Mouse (Mus musculus) urinary bladder, adult 18-20 months (tissue): ENCODE data around the gene Psmb5.
"Not testable (repeated sequence)": the region's sequence is repeated elsewhere in the genome, so short reads cannot be mapped to it uniquely, and the experiment has no call there.

Experiments
- DNase-seq, 2 experiments: peaks; one replicate each; pipeline ENCODE4 v3.0.0; 2022; ENCODE audit warnings: low spot score in 2 of 2, mixed read lengths in 2 of 2

Psmb5 gene

DNA sequence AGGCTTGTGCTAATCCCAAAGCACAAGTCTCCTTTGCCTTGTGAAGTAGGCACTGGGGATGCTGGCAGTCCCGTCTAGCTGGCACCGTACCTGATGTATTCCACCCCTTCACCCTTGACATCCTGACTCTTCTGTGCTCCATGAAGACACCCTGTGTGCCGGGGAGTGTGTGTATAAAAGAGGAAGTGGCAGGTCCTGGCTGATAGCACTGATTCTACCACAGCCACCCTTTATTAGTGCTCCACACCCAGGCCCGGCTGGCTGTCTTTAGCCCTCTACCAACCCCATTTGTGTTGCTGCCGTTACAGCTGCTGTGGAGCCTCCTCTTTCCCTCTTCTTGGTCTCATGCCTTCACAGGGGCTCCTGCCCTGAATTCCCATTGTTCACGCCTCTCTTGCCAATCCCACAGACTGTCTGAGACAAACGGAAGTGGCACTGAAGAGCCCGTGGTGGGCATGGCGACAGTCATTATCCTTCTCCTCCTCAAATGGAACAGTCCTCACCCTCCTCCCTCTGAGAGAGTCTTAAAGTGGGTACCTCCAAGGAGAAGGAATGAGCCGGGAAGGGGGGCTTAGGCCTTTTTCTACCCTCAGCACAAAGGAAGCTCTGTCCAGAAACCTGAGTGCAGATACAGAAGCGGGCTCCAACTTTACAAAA is 12.9 kb upstream of the Psmb5 start:
- DNase-seq: no peak

DNA sequence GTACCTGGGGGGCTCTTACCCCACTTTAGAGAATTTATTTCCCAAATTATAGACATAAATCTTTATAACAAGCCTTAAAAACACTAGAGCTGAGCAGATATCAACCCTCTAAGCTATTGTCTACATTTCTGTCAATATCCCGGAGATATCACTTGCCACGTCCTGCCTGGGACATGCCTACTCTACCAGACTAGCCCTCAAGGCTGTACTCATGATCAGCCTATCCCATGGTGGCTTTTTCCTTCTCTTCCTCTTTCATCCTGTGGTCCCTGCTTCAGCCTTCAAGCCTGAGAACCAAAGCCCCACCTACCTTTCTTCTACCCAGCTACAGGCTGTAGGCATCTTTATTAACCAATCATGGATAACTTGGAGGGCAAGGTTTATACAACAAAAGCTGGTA is 12.0 kb upstream of the Psmb5 start:
- DNase-seq: no peak

DNA sequence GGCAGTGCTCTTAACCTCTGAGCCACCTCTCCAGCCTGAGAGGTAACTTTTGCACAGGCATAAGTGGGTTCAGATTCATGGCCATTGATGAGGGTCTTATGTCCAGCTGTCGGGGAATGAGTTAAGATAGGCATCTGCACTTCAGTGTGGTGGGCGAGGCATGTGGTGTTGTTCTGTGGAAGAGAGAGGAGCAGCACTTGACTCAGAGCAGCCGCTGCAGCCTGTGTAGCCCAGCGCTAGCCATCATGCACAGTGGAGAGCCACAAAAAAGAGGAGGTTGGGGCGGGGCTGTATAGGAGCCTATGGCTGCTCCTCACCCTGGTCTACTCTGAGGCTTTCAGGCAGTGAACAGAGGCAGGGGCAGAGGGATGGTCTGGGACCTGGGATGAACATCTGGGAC is 10.3 kb upstream of the Psmb5 start:
- DNase-seq: no peak

DNA sequence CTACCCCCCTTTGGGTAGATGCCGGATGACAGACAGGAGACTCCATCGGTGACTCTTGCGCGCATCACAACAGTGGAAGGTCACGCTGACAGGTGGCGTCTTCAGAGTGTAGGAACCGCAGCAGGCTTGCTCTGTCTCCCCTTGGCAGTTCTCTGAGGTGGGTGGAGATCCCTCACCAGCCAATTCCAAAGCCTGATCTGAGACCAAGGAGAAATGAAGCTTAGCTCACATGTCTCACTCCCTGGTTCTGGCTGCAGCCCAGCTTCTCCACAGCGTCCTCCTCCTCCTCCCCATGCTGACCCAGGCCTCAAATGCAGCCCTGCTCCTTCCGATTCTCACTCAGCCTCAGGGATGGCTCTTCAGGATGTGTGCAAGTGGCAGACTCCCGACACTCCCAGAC is 7.2 kb upstream of the Psmb5 start:
- no peak for DNase-seq

DNA sequence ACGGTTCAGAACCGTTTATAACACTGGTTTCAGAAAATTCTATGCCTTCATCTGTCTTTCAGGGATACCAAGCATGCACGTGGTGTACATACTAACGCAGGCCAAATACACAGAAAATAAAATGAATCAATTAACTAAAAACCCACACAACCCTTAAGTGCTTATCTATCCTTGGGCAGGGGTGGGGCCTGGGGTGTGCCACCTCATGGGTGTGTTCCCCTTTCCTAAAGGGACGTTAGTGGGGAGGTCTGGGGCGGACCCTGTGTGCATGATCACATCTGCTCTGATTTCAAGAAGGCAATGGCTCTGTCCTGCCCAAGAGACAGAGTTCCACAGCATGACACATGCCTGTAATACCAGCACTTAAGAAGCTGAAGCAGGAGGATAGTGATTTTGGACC is 5.5 kb upstream of the Psmb5 start:
- DNase-seq: no peak

DNA sequence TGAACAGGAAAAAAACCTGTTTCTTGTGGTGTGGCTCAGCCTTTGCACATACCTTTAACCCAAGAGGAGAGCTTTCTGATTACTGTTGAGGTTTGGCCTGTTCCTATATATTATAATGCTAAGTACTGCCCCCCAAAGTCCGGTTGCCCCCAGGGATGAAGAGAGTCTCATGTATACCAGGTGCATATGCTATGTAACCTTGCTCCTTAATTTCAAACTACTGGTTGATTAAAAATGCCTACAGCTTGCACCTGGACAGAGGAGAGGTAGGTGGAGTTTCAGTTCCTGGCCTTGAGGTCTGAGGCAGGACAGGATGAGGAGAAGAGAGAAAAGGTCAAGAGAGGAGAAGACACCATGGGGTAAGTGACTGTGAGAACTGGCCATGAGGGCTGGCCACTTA is 3.3 kb upstream of the Psmb5 start, which contains the start of gene Psmb11:
Gene Psmb11, plus strand, starts transcription at position 301 of the 400 bp plus-strand sequence.
- DNase-seq: no peak

DNA sequence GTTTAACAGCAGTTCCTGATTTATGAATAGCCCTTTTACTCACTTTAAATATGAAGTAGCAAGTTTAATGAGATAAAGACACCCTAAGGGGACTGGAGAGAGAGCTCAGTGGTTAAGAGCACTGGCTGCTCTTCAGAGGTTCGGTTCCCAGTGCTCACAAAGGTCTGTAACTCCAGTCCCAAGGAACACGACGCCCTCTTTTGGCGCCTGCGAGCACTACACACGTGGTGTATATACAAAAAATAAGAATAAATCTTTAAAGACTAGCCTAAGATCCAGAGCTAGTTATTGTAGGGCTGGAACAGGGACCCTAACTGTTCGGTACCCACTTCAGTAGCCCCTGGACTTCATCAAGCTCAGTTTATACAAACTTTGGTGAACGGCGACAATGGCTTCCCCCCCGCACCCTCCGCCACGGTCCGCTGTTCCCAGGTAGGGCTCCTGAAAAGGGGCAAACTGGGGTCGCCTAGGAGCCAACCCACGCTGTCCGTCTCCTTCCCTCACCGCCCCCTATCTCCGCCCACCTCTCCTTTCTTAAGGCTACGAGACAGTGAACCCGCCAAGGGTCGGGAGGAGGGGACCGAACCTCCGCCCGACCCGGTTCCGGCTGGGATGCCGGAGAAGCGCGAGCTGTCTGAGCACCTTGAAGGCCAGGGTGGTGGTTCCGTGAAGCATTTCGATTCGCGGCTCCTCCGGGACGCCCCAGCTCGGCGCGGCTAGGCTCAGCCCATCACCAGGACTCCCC is 498 bp downstream of the Psmb5 start:
- DNase-seq: no peak

DNA sequence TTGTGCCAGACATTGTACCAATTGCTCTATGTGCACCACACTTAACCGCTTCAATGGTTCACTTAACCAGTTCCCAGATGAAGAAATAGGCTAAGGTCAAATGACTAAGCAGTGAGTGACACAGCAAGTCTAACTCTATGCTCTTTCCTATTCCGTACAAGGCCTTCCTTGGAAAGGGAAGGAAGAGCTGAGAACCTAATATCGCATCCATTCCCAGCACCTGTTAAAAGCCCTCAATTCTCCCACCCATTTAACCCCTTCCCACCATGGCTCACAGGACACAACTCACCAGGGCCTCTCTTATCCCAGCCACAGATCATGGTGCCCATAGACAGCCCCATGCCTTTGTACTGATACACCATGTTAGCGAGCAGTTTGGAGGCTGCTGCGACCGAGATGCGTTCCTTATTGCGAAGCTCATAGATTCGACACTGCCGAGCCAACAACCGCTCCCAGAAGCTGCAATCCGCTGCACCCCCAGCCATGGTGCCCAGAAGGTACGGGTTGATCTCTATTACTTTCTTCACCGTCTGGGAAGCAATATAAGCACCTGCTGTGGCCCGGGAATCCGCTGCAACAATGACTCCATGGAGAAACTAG is 1.5 kb downstream of the Psmb5 start:
- DNase-seq: no peak

DNA sequence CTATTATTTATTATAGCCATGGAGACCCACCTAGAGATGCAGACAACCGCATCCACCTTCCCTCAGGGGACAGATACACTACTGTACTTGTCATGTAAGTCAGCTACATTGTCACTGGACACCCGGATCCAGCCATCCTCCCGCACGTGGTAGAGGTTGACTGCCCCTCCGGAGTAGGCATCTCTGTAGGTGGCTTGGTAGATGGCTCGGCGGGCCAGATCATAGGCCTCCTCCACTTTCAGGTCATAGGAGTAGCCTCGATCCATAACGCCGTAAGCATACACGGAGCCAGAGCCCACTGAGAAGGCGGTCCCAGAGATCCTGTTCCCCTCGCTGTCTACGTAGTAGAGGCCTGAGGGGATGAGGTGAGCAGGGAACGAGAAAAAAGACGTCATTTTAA is 3.7 kb downstream of the Psmb5 start:
- not testable (repeated sequence) for DNase-seq

DNA sequence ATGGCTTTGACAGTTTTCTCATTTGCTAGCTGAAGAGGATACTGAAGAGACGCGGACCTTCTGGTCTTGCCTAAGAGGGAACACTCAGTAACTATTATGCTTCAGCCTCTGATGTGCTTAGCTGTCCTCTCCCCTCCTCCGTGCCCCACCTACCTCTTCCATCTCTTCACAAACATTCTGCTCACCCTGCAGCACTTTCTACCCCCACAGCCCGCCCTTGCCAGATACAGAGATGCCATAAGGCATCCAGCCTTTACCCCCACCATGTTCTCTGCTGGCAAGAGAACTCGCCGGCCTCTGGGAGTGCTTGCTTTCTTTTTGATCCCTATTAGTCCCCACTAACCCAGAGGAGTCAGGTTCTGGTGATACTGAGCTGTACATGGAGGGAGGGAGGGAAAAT is 7.2 kb downstream of the Psmb5 start:
- DNase-seq: no peak

DNA sequence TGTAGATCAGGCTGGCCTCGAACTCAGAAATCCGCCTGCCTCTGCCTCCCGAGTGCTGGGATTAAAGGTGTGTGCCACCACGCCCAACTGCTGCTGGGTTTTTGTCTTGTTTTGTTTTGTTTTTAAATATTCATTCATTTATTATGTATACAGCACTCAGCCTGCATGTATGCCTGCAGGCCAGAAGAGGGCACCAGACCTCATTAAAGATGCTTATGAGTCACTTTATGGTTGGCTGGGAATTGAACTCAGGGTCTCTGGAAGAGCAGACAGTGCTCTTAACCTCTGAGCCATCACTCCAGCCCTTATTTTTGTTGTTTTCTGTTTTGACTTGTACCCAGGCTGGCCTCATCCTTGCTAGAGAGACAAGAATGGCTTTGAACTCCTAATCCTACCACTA is 7.9 kb downstream of the Psmb5 start:
- DNase-seq: no peak

DNA sequence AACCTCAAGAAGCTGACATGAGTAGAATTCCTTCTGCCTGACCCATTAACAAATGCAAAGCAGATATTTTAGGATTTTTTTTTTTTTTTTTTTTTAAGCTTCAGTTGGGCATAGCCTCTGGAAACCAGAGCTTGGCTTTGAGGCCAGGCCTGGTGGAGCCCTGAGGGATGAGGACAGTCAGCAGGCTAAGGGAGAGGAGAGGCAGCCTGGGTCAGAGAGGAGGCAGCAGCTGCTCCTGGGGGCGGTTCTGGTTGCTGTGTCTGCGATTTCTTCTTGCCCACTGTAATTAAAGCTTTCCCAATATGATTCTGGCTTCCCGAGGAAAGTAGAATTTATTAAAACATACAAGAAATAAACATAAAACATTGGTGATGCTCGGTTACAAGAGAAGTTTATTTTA is 8.6 kb downstream of the Psmb5 start:
- DNase-seq: no peak

DNA sequence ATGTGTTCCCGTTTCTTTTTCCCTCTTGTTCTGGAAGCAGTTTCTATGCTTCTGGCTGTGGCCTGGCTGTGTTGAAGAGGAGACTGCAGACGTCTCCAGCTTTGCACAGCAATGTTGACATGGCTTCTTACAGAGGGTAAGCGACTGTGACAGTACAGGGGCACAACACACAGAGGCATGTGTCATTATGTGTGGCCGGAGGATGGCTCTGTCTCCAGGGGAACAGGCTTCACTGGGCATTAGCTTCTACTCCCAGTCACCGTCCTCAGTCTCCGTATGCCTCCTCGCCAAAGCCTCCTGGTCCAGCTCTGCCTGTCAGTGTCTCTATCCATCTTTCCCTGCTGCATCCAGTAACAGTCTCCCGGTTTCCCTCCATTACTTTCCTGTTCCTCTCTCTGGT is 10.6 kb downstream of the Psmb5 start:
- no peak for DNase-seq

DNA sequence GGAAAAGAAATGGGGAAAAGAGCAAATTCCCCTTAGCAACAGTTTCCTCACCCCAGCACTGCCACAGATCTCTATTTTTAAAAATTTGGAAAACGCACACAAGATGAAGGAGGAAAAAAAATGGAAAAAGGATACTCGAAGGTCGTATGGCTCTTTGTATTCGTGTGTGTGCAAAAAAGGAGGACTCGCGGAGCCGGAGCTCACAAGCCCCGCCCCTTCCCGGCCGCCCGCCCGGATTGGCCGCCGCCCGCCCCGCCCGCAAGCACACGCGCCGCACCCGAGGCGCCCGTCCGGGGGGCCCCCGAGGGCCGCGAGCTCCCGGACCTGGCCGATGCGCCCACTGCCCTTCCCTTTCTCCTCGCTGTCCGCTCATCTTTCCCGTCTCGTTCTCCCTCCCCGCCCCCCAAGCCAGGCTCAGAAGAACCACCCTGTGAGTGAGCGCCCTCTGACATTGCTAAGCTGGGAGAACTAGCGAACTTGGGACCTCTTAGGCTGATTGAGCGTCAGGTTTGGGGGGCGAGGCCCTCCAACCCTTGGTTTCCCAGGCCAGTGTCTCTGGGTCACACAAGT is 12.0 kb downstream of the Psmb5 start, which contains the start of gene 4931414P19Rik:
Gene 4931414P19Rik, minus strand, starts transcription at position 242 of the 570 bp plus-strand sequence.
- peak; percentile 60 to 68 for DNase-seq

DNA sequence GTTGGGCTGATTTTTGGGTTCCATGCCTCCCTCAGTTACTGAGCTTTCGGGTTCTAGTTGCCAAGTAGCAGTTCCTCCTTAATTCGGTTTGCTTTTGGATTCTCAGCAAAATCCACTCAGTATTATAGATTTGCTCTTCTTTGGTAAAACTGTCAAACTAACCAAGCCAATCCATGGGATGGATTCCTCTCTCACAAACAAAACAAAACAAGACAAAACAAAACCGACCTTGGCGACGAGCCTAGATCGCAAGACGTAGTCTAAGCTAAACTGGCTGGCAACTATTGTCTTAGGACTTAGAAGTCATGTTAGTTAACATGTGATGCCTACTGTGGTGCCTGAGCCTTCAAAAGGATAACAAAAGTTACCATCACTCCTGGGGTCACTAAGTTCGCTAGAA is 14.1 kb downstream of the Psmb5 start:
- DNase-seq: no peak

DNA sequence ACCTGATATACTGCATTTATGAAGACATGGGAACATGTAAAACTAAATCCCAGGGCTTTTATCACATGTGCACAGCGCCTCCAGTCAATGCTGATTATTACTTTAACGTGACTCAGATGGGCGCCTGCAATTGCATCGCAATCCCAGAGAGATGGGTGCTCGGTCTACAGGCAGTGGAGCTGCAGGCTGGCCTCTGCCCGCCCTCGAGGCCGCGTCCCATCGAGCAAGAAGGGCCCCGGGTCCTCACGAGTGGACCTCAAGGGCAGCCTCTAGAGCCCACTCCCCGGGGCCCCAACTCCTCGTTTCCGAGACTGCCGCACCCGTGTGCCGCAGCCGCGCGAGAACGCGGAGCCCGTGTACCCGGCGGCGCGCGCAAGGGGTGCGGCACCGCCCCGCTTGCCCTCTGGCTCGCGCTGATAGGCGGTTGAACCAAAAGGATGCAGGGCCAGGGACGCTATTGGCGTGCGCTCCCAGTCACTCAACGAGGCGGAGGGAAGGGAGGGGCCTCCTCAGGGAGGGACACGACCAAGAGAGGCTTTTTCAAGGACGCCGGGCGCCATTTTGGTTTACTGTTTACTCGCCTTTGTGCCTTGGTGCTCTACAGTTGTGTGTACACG is 14.7 kb downstream of the Psmb5 start:
- DNase-seq: peak; percentile 79 to 95

DNA sequence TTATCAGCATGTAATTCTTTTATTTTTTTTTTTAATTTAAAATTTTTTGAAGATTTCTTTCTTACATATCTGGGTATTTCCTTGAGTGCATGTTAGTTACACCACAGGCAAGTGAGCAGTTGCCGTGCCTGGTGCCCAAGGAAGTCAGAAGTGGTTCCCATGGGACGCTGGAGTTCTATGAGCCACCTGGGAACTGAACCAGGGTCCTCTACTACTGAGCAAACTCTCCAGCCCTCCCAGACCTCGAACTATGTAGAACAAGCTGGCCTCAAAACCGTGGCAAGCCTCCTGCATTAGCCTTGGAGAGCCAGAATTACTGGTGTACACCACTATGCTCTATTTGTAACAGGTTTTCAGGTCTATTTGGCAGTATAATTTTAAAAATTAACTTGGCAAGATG is 15.2 kb downstream of the Psmb5 start:
- DNase-seq: no peak

DNA sequence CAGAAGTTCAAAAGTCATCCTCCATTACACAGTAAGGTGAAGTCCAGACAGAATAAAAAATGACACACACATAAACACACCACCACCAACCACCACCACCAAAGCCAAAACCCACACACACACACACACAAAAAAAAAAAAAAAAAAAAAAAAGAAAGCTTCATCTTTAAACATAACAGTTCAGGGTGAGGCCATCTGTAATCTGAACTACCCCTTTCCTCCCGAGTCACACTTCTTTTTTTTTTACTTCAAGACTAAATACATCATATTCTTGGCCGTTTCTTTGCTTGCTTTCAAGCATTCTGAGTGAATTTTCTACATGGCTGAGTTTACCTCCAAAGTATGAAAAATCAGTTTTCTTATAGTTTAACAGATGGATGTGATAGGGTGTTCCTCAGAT is 16.2 kb downstream of the Psmb5 start:
- no peak for DNase-seq

DNA sequence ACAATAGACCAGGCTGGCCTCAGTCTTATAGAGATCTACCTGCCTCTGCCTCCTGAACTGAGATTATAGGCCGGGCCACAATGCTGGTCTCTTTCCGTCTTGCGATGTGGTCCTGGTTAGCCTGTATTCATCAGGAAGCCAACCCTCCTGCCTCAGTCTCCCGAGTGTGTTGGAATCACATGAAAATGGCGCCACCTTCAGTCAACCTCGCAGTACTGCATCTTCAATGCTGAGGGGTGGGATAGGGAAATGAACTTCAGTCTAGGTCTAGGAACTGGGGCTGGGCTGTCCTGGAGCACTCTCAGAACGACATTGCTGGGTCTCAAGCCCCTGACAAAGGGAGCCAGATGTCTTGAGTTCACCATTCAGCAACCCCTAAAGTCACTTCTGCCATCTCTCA is 20.7 kb downstream of the Psmb5 start:
- no peak for DNase-seq

DNA sequence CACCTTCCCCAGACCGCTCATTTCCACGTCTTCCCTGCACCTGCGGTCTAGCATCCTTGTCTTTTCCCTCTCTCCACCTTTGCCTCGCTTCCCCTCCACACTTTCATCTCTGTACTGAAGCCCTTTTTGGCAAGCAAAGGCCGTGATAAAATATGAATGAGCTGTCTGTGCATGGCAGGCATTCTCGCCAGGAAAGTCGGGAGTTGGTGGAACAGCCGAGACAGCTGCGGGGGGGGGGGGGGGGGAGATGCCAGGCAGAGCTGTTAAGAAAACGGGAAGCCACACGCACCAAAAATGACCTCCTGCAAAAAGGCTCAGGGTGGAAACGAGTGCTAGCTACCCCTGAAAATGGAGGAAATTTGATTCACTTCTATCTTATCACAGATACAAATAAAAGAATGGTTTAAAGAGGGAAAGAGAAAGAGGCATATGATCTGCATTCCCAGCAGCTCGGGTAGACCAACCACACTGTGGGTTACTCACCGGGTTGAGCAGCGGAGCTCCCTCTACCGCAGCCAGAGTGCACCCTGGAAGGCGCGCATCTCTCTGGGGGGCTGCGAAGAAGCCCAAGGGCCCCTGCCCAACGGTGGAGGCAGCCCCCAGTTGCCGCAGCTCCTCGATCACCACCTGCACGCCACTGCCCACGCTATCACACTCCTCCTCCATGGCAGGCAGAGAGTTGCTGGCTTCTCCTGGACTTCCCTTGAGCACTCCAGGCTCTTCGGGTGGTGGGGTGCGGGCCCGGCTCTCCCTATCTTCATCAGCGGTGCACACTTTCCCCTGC is 23.0 kb downstream of the Psmb5 start:
- no peak for DNase-seq

DNA sequence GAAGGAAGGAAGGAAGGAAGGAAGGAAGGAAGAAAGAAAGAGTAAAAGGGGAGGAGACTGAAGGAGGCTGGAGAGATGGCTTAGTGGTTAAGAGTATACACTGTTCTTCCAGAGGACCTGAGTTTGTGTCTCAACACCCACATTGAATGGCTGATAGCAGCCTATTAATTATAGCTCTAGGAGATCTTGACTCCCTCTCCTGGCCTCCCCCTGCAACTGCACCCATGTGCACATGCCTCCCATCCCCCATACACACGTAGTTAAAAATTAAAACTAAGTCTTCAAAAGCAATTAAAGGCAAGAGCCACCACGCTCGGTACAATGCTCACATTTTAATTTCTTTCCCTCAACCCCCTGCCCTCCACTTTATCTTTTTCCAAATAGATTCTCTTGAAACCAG is 23.8 kb downstream of the Psmb5 start:
- DNase-seq: no peak
